Mouse (Mus musculus) bone marrow macrophage, adult 2 months (primary cell): ENCODE results near the gene Ap2s1.

Experiments
- CTCF ChIP-seq: IDR thresholded peaks from 2 replicates; pipeline ENCODE4 v1.5.1; 2012; ENCODE audit warnings: low read depth, mild to moderate bottlenecking, low read length, moderate library complexity
- POLR2A ChIP-seq: IDR thresholded peaks from 2 replicates; pipeline ENCODE4 v1.6.1; 2012; ENCODE audit warnings: mild to moderate bottlenecking, low read depth, low read length, borderline replicate concordance

DNA sequence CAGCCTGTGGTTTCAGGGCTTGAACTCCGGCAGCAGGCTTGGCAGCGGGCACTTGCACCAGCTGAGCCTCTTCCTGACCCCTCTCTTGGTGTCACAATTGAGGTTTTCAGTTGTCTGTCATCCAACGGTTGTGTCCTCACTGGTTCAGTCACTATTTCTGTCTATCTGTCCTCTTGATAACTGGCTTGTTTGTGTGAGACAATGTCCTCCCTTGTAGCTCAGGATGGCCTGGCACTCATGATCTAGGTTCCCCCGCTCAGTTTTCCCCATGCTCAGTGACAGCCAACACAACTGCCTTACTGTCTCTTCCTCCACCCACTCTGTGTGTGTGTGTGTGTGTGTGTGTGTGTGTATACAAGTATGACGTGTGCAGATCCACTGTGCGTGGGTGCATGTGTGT is 9.4 kb downstream of the Ap2s1 start:
- TF ChIP-seq POLR2A (no peak), CTCF (no peak)
